Mouse (Mus musculus) ES-E14 (cell line): ENCODE data around the gene Kcnip3.

Experiments
- CHD2 ChIP-seq: IDR thresholded peaks from 2 replicates; pipeline ENCODE4 v1.6.1; 2014; ENCODE audit warnings: mild to moderate bottlenecking, low read depth, low read length, inconsistent platforms
- HCFC1 ChIP-seq: IDR thresholded peaks from 2 replicates; pipeline ENCODE4 v1.6.1; 2012; ENCODE audit warnings: low read length, inconsistent platforms, borderline replicate concordance; ENCODE audit not compliant: insufficient read depth
- MAFK ChIP-seq: IDR thresholded peaks from 2 replicates; pipeline ENCODE4 v1.6.1; 2014; ENCODE audit warnings: mild to moderate bottlenecking, low read depth, low read length, inconsistent platforms; ENCODE audit not compliant: insufficient read depth
- ZC3H11A ChIP-seq: IDR thresholded peaks from 2 replicates; pipeline ENCODE4 v1.6.1; 2012; ENCODE audit warnings: low read depth, mild to moderate bottlenecking, inconsistent platforms, low read length, borderline replicate concordance
- ZNF384 ChIP-seq: IDR thresholded peaks from 2 replicates; pipeline ENCODE4 v1.6.1; 2012; ENCODE audit warnings: low read depth, low read length, inconsistent platforms

- no peak for TF ChIP-seq CHD2
- TF ChIP-seq ZNF384: no peak
- TF ChIP-seq ZC3H11A: no peak
- TF ChIP-seq MAFK: no peak
- no peak for TF ChIP-seq HCFC1
Observed at GRCm38 (mm10) chr2:127537548-127537947, 15.7 kb upstream of the Kcnip3 start.
